Mouse (Mus musculus) adrenal gland, adult 10 weeks (tissue): ENCODE results near the gene Dao. TPM values are rescaled to one million over a fixed set of nuclear protein-coding genes. Genes with fewer than 3 reads are reported as not detected.

ENCODE experiments used
- polyA plus RNA-seq: library from polyadenylated mRNA; stranded (reverse); fragments of 350-450 nt; fragmentation: Illumina TruSeq; extraction: RNeasy Lipid Tissue Mini Kit (QIAGEN cat#74804); gene quantifications from one replicate; pipeline ENCODE4 v1.2.3, GENCODE M21; 2014; ENCODE audit warnings: low read depth, low replicate concordance

Gene Dao
- not detected for polyA plus RNA-seq

GRCm38 (mm10) chr5:114003542-114003941 is at the start of gene Dao:
TSS of gene Dao (plus strand) at chr5:114003703.

GRCm38 (mm10) chr5:113993487-113994465 is 9.7 kb upstream of the Dao start, which contains the start of gene Ssh1:
TSS of gene Ssh1 (minus strand) at chr5:113993894.

GRCm38 (mm10) chr5:114065161-114065560 is 61.7 kb downstream of the Dao start, which contains the start of gene Usp30:
TSS of gene Usp30 (plus strand) at chr5:114065461.

Other genes starting within 250 kb of the Dao start
- gene Sart3, start 231.2 kb upstream of the Dao start, polyA plus RNA-seq, result 2.0 TPM
- gene Iscu, start 231.0 kb upstream of the Dao start, polyA plus RNA-seq, result 165 TPM
- 0.41 TPM for gene Tmem119, start 203.2 kb upstream of the Dao start, polyA plus RNA-seq
- gene Selplg, start 171.1 kb upstream of the Dao start, polyA plus RNA-seq, result not detected
- gene Coro1c, start 94.9 kb upstream of the Dao start, polyA plus RNA-seq, result 15.9 TPM
- gene Ssh1, start 9.8 kb upstream of the Dao start, polyA plus RNA-seq, result 1.6 TPM
- 4.2 TPM for gene Usp30, start 61.8 kb downstream of the Dao start, polyA plus RNA-seq
- not detected for gene Svop, start 87.9 kb downstream of the Dao start, polyA plus RNA-seq
- gene Alkbh2, start 124.5 kb downstream of the Dao start, polyA plus RNA-seq, result not detected
- gene Ung, start 126.7 kb downstream of the Dao start, polyA plus RNA-seq, result 0.41 TPM
- gene Acacb, start 142.8 kb downstream of the Dao start, polyA plus RNA-seq, result 6.4 TPM